Mouse (Mus musculus): ENCODE results near the gene Smyd1.
"Not testable (repeated sequence)": the region's sequence is repeated elsewhere in the genome, so short reads cannot be mapped to it uniquely, and the experiment has no call there.

The Smyd1 gene

GRCm38 (mm10) chr6:71321826-71322283 is at the start of gene Smyd1:
Gene Smyd1 (minus strand): TSS chr6:71322233.
- DNase-seq = no peak

- DNase-seq = no peak
Observed at GRCm38 (mm10) chr6:71371085-71371605, 49.1 kb upstream of the Smyd1 start.

GRCm38 (mm10) chr6:71369416-71369815 is 47.4 kb upstream of the Smyd1 start:
- no peak for DNase-seq

GRCm38 (mm10) chr6:71363995-71364394 is 42.0 kb upstream of the Smyd1 start:
- DNase-seq = no peak

GRCm38 (mm10) chr6:71361156-71361670 is 39.2 kb upstream of the Smyd1 start:
- no peak for DNase-seq

GRCm38 (mm10) chr6:71360751-71361150 is 38.7 kb upstream of the Smyd1 start:
- DNase-seq = no peak

GRCm38 (mm10) chr6:71360221-71360620 is 38.2 kb upstream of the Smyd1 start:
- DNase-seq = no peak

- no peak for DNase-seq
Observed at GRCm38 (mm10) chr6:71357493-71357892, 35.5 kb upstream of the Smyd1 start.

- DNase-seq = no peak
Observed at GRCm38 (mm10) chr6:71353722-71354121, 31.7 kb upstream of the Smyd1 start.

- no peak for DNase-seq
Observed at GRCm38 (mm10) chr6:71352866-71353427, 30.9 kb upstream of the Smyd1 start.

- DNase-seq = no peak
Observed at GRCm38 (mm10) chr6:71352201-71352600, 30.2 kb upstream of the Smyd1 start.

GRCm38 (mm10) chr6:71351201-71351600 is 29.2 kb upstream of the Smyd1 start:
- DNase-seq = no peak

GRCm38 (mm10) chr6:71348006-71348405 is 26.0 kb upstream of the Smyd1 start:
- DNase-seq = no peak

- DNase-seq = no peak
Observed at GRCm38 (mm10) chr6:71341179-71341578, 19.1 kb upstream of the Smyd1 start.

- DNase-seq = no peak
Observed at GRCm38 (mm10) chr6:71339351-71339750, 17.3 kb upstream of the Smyd1 start.

- DNase-seq = no peak
Observed at GRCm38 (mm10) chr6:71338941-71339340, 16.9 kb upstream of the Smyd1 start.

GRCm38 (mm10) chr6:71337666-71338065 is 15.6 kb upstream of the Smyd1 start:
- DNase-seq = no peak

GRCm38 (mm10) chr6:71333578-71334273 is 11.7 kb upstream of the Smyd1 start:
- DNase-seq = no peak

- DNase-seq = no peak
Observed at GRCm38 (mm10) chr6:71333031-71333430, 11.0 kb upstream of the Smyd1 start.

GRCm38 (mm10) chr6:71332236-71332965 is 10.4 kb upstream of the Smyd1 start:
- DNase-seq = no peak

GRCm38 (mm10) chr6:71331491-71331890 is 9.5 kb upstream of the Smyd1 start:
- DNase-seq = not testable (repeated sequence)

- no peak for DNase-seq
Observed at GRCm38 (mm10) chr6:71330486-71330885, 8.5 kb upstream of the Smyd1 start.

- no peak for DNase-seq
Observed at GRCm38 (mm10) chr6:71329881-71330280, 7.8 kb upstream of the Smyd1 start.

GRCm38 (mm10) chr6:71324816-71325215 is 2.8 kb upstream of the Smyd1 start:
- no peak for DNase-seq

All from layer of hippocampus, adult 9-11 months (tissue).